24 mouse cellular contexts compared by ENCODE assay signal in genomic region chr7:109206358-109206757, GRCm38 (mm10). TPM values are rescaled to one million over a fixed set of nuclear protein-coding genes. Genes with fewer than 3 reads are reported as not detected.
DNase-seq lines count a peak whose midpoint lies in the region; ATAC-seq lines count a peak whose summit lies in the region.
"Had no signal": no experiment of that assay in that cellular context is flagged by ENCODE, and none has a peak within 500 bp of the region (broad histone marks: within the 10 kb centered on the region; RNA-seq: fewer than 3 reads in every experiment).

No protein-coding gene starts in this region.

- H3K36me3 ChIP-seq in hindbrain, embryonic 14.5 days (replicated peaks; ENCODE audit: control insufficient read depth, insufficient read depth) = no peaks in the 10 kb centered on the region
- H3K36me3 ChIP-seq: embryonic facial prominence, embryonic 10.5 days; embryonic facial prominence, embryonic 12.5 days; forebrain, embryonic 15.5 days; G1E had no signal

- peak; percentile 76 for DNase-seq in heart, adult 11 months
- no peak for DNase-seq in heart, postnatal 14 days
- no peak for DNase-seq in frontal cortex, postnatal 36 days (ENCODE audit: low spot score in 2 of 2)
- DNase-seq in hindbrain, embryonic 14.5 days (ENCODE audit: low spot score) = no peak
- DNase-seq: adrenal gland, adult 8-10 months; adrenal gland, postnatal 14 days; adrenal gland, postnatal 36 days; B cell, adult 2 months; cerebellum, adult 18-20 months; cerebellum, adult 8-10 months; cerebellum, adult 9-11 months; cerebellum, postnatal 14 days; cerebellum, postnatal 36 days; forebrain, postnatal 0 days had no signal

- H3K9me3 ChIP-seq in hindbrain, embryonic 14.5 days (ENCODE audit: control insufficient read depth, low read length) = no peaks in the 10 kb centered on the region
- H3K9me3 ChIP-seq: embryonic facial prominence, embryonic 10.5 days; embryonic facial prominence, embryonic 12.5 days; forebrain, embryonic 13.5 days; forebrain, embryonic 15.5 days; G1E had no signal

- 0 out of 2 replicates have a peak, but pooled peaks have one; percentile 12 for ATAC-seq in common myeloid progenitor, adult 5-6 weeks (replicated peaks; ENCODE audit: low read depth, poor library complexity, severe bottlenecking)
- ATAC-seq in megakaryocyte, adult 5-6 weeks (ENCODE audit: poor library complexity, severe bottlenecking) = peak; percentile 28; the same call in 1 of the 2 replicates
- ATAC-seq in hindbrain, embryonic 14.5 days (ENCODE audit: low FRiP score) = no peak
- ATAC-seq: activated CD4-positive, CD25-positive, alpha-beta regulatory T cell, adult 4 months; CD4-positive, CD25-positive, alpha-beta regulatory T cell, adult 4 months; forebrain, embryonic 13.5 days; forebrain, embryonic 15.5 days; forebrain, postnatal 0 days; Patski had no signal

- H3K27ac ChIP-seq in hindbrain, embryonic 14.5 days = no peak overlapping the region
- H3K27ac ChIP-seq: embryonic facial prominence, embryonic 10.5 days; embryonic facial prominence, embryonic 12.5 days; forebrain, embryonic 13.5 days; forebrain, embryonic 15.5 days had no signal

- H3K27me3 ChIP-seq in hindbrain, embryonic 14.5 days (ENCODE audit: control insufficient read depth, insufficient read depth, low read length) = 0 out of 2 replicates have a peak, but pooled peaks cover 6% of the 10 kb centered on the region
- H3K27me3 ChIP-seq: Patski had no signal

- WGBS in hindbrain, embryonic 14.5 days = 68% methylated on average over 2 of the region's 2 CpGs

- H3K9ac ChIP-seq in hindbrain, embryonic 14.5 days = no peak overlapping the region
- H3K9ac ChIP-seq: embryonic facial prominence, embryonic 12.5 days; forebrain, embryonic 13.5 days; forebrain, embryonic 15.5 days; forebrain, postnatal 0 days had no signal

- intact Hi-C loops in heart, postnatal 14 days (cut with DNase I) = no loop called here

- H3K4me1 ChIP-seq in hindbrain, embryonic 14.5 days (replicated peaks; ENCODE audit: control insufficient read depth, insufficient read depth, low read length) = no peaks in the 10 kb centered on the region
- H3K4me1 ChIP-seq: embryonic facial prominence, embryonic 10.5 days; embryonic facial prominence, embryonic 12.5 days; forebrain, embryonic 13.5 days; forebrain, embryonic 15.5 days had no signal

- H3K4me2 ChIP-seq in hindbrain, embryonic 14.5 days (replicated peaks) = no peak overlapping the region
- H3K4me2 ChIP-seq: embryonic facial prominence, embryonic 12.5 days; forebrain, embryonic 13.5 days; forebrain, embryonic 15.5 days had no signal

- H3K4me3 ChIP-seq in hindbrain, embryonic 14.5 days (replicated peaks; ENCODE audit: low read length) = no peak overlapping the region
- H3K4me3 ChIP-seq: embryonic facial prominence, embryonic 10.5 days; embryonic facial prominence, embryonic 12.5 days; forebrain, embryonic 13.5 days; forebrain, embryonic 15.5 days had no signal

RNA-seq across cellular contexts. Expression of gene Lmo1, which starts 31.4 kb away (rescaled TPM):
- total RNA-seq in heart, postnatal 14 days (2021) = 1 to 10 TPM; 1.8 to 2.6 TPM
- 3.1 and 7.5 TPM in 2 replicates for total RNA-seq in common myeloid progenitor, adult 5-6 weeks (2017)
- 30.3 and 33.6 TPM in 2 replicates for total RNA-seq in megakaryocyte, adult 5-6 weeks (2015)
- total RNA-seq in megakaryocyte, adult 5-6 weeks (2017) = 10.9 and 19.8 TPM in 2 replicates
- polyA plus RNA-seq in hindbrain, embryonic 14.5 days (2014; fragmentation: Nextera tagmentation; extraction: Ambion mirVana) = 55.2 and 64.9 TPM in 2 replicates
- total RNA-seq: G1E had no signal
- polyA plus RNA-seq: activated CD4-positive, CD25-positive, alpha-beta regulatory T cell, adult 4 months; CD4-positive, CD25-positive, alpha-beta regulatory T cell, adult 4 months; G1E had no signal
